Mouse (Mus musculus) heart, adult 2 months (tissue): ENCODE measurements at regions not wholly inside any gene's neighbourhood (a gene's known extent, or its start where the extent isn't known, plus 50 kb on each side); places are given as distances from the start of the nearest gene placed in this dataset.

Experiments used
- CTCF ChIP-seq: fragments of 200-600 bp; IDR thresholded peaks from 2 replicates; pipeline ENCODE4 v1.8.1; 2022; ENCODE audit warnings: antibody characterized with exemption, mild to moderate bottlenecking, moderate library complexity
- EP300 ChIP-seq: fragments of 200-500 bp; IDR thresholded peaks from 2 replicates; pipeline ENCODE4 v1.6.1; 2011; ENCODE audit warnings: low read depth, low read length, control low read depth; ENCODE audit not compliant: insufficient read depth
- POLR2A ChIP-seq: fragments of 200-500 bp; IDR thresholded peaks from 2 replicates; pipeline ENCODE4 v1.6.1; 2011; ENCODE audit warnings: mild to moderate bottlenecking, low read depth, low read length, control low read depth; ENCODE audit not compliant: insufficient read depth

- no peak for TF ChIP-seq EP300
- no peak for TF ChIP-seq CTCF
- no peak for TF ChIP-seq POLR2A
These were observed 146.1 kb upstream of the Kif2a start for GRCm38 (mm10) chr13:107167856-107168598.
